Mouse (Mus musculus): ENCODE measurements around the gene Pi4kb. TPM values are rescaled to one million over a fixed set of nuclear protein-coding genes. Genes with fewer than 3 reads are reported as not detected.

The Pi4kb gene
- polyA plus RNA-seq, 1 experiment from 2014 or later, result 25.0 TPM

DNA sequence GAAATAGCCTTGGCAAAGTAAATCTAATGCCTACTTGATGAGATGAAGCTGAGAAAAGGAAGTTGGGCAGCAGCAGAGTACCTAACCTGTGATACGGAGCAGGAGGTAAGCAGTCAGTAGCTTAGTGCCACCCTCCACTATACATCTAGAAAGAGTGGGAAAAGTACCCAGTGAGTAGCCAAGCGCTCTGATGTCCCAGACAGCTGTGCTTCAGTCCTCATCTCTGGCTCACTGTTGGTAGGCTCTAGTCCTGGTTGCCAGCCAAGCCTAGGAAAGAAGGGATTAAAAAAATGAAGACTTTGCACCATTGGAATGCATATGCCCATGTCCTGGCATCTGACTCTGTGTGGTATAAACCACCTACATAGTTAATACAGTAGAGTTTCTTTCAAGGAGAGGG is 11.0 kb downstream of the Pi4kb start:
- Histone ChIP-seq H3K4me3 (ENCODE audit: low read length) (no peak overlapping the region), H3K36me3 (ENCODE audit: insufficient read depth, low read length) (peaks cover 23% of the 10 kb centered on the region), H3K4me2 (replicated peaks; ENCODE audit: low read depth, low read length) (no peak overlapping the region), H3K27me3 (ENCODE audit: insufficient read depth, low read length) (no peaks in the 10 kb centered on the region), H3K9me3 (ENCODE audit: low read length) (no peaks in the 10 kb centered on the region), H3K4me1 (ENCODE audit: insufficient read depth, low read length) (peaks cover 21% of the 10 kb centered on the region), H3K27ac (ENCODE audit: low read length) (no peak overlapping the region), H3K9ac (replicated peaks; ENCODE audit: low read length) (no peak overlapping the region)
- ATAC-seq (ENCODE audit: low FRiP score, low TSS enrichment), result no peak
- 89% methylated on average over 2 of the region's 2 CpGs for WGBS

DNA sequence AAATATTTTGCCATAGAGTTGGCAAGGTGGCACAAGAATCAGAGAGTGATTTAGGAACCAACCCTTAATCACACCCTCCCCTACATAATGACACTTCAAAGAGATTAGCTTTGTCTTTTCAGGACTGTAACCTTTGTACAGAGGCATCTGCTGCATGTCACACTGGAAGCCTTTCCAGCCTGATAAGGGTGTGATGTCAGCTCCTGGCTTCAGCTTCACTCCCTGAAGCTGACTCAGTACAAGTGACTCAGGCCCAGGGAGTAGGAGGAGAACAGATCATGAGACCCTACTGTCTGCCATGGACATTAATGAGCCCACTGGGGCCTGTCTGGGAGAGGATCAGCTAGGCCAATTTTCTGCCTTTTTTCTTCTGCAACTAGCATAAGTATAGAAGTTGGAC is 13.0 kb downstream of the Pi4kb start:
- no peak; the same call in 1 of the 2 replicates for ATAC-seq (ENCODE audit: low FRiP score, low TSS enrichment)
- no peak overlapping the region for H3K27ac ChIP-seq (ENCODE audit: low read length)
- H3K4me3 ChIP-seq (ENCODE audit: low read length), result no peak overlapping the region
- H3K9ac ChIP-seq (replicated peaks; ENCODE audit: low read length), result no peak overlapping the region
- H3K27me3 ChIP-seq (ENCODE audit: insufficient read depth, low read length), result no peaks in the 10 kb centered on the region
- peaks cover 21% of the 10 kb centered on the region for H3K4me1 ChIP-seq (ENCODE audit: insufficient read depth, low read length)
- H3K36me3 ChIP-seq (ENCODE audit: insufficient read depth, low read length), result peaks cover 23% of the 10 kb centered on the region
- H3K4me2 ChIP-seq (replicated peaks; ENCODE audit: low read depth, low read length), result no peak overlapping the region
- no peaks in the 10 kb centered on the region for H3K9me3 ChIP-seq (ENCODE audit: low read length)

GRCm38 (mm10) chr3:94989159-94989761 is 14.7 kb downstream of the Pi4kb start:
- Histone ChIP-seq H3K9me3 (ENCODE audit: low read length) (no peaks in the 10 kb centered on the region), H3K27ac (ENCODE audit: low read length) (peak overlapping the region; percentile 10; the same call in 1 of the 2 replicates), H3K27me3 (ENCODE audit: insufficient read depth, low read length) (no peaks in the 10 kb centered on the region), H3K4me3 (ENCODE audit: low read length) (no peak overlapping the region), H3K4me2 (replicated peaks; ENCODE audit: low read depth, low read length) (no peak overlapping the region), H3K9ac (replicated peaks; ENCODE audit: low read length) (no peak overlapping the region), H3K4me1 (ENCODE audit: insufficient read depth, low read length) (peaks cover 21% of the 10 kb centered on the region), H3K36me3 (ENCODE audit: insufficient read depth, low read length) (peaks cover 34% of the 10 kb centered on the region)
- ATAC-seq (ENCODE audit: low FRiP score, low TSS enrichment), result no peak
- 29% methylated on average over 9 of the region's 9 CpGs for WGBS

- H3K27ac ChIP-seq (ENCODE audit: low read length), result no peak overlapping the region
- ATAC-seq (ENCODE audit: low FRiP score, low TSS enrichment), result no peak
- no peak overlapping the region for H3K4me2 ChIP-seq (replicated peaks; ENCODE audit: low read depth, low read length)
- no peak overlapping the region for H3K4me3 ChIP-seq (ENCODE audit: low read length)
- H3K9ac ChIP-seq (replicated peaks; ENCODE audit: low read length), result no peak overlapping the region
- no peaks in the 10 kb centered on the region for H3K9me3 ChIP-seq (ENCODE audit: low read length)
- no peaks in the 10 kb centered on the region for H3K27me3 ChIP-seq (ENCODE audit: insufficient read depth, low read length)
- no peaks in the 10 kb centered on the region for H3K4me1 ChIP-seq (ENCODE audit: insufficient read depth, low read length)
- H3K36me3 ChIP-seq (ENCODE audit: insufficient read depth, low read length), result peaks cover 74% of the 10 kb centered on the region
- 53% methylated on average over 2 of the region's 2 CpGs for WGBS
These were observed 22.4 kb downstream of the Pi4kb start for GRCm38 (mm10) chr3:94996946-94997345.

DNA sequence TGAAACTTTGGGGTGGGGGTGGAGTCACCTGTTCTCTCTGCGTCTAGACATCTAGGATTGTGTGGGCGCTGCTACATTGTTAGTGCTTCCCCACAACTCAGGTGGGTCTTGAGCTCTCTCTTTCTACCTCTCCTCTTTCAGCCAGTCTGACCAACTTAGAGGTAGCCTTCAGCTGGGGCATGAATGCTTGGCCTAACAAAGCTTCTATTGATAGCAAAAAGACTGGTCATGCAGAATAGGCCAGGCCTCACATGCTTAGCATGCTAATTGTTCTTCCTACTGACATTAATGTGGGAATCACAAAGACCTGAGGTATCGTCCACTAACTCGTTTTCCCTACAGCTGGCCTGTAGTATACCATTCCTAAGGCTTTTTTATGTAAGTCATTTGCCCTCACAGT is 28.0 kb downstream of the Pi4kb start:
- Histone ChIP-seq H3K4me3 (ENCODE audit: low read length) (no peak overlapping the region), H3K36me3 (ENCODE audit: insufficient read depth, low read length) (peaks cover 71% of the 10 kb centered on the region), H3K9ac (replicated peaks; ENCODE audit: low read length) (no peak overlapping the region), H3K4me1 (ENCODE audit: insufficient read depth, low read length) (no peaks in the 10 kb centered on the region), H3K27me3 (ENCODE audit: insufficient read depth, low read length) (no peaks in the 10 kb centered on the region), H3K27ac (ENCODE audit: low read length) (no peak overlapping the region), H3K4me2 (replicated peaks; ENCODE audit: low read depth, low read length) (no peak overlapping the region), H3K9me3 (ENCODE audit: low read length) (no peaks in the 10 kb centered on the region)
- no peak for ATAC-seq (ENCODE audit: low FRiP score, low TSS enrichment)
- 74% methylated on average over 4 of the region's 4 CpGs for WGBS

GRCm38 (mm10) chr3:95003273-95003672 is 28.7 kb downstream of the Pi4kb start:
- no peak for ATAC-seq (ENCODE audit: low FRiP score, low TSS enrichment)
- no peaks in the 10 kb centered on the region for H3K4me1 ChIP-seq (ENCODE audit: insufficient read depth, low read length)
- peaks cover 71% of the 10 kb centered on the region for H3K36me3 ChIP-seq (ENCODE audit: insufficient read depth, low read length)
- H3K9me3 ChIP-seq (ENCODE audit: low read length), result no peaks in the 10 kb centered on the region
- H3K4me3 ChIP-seq (ENCODE audit: low read length), result no peak overlapping the region
- no peak overlapping the region for H3K9ac ChIP-seq (replicated peaks; ENCODE audit: low read length)
- H3K4me2 ChIP-seq (replicated peaks; ENCODE audit: low read depth, low read length), result no peak overlapping the region
- H3K27ac ChIP-seq (ENCODE audit: low read length), result no peak overlapping the region
- no peaks in the 10 kb centered on the region for H3K27me3 ChIP-seq (ENCODE audit: insufficient read depth, low read length)

DNA sequence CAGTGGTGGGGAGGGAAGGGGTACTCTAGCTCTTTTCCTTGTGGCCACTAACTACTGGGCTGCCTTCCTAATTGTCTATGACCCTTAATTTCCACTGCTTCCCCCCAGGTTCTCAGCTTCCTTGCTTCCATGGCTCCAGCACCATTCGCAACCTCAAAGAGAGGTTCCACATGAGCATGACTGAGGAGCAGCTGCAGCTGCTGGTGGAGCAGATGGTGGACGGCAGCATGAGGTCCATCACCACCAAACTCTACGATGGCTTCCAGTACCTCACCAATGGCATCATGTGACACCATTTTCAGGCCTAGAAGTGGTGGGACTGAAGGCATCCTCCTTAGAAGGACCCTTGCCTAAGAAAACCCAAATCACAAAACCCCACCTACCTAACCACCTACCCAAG is 31.1 kb downstream of the Pi4kb start:
- peaks cover 69% of the 10 kb centered on the region for H3K36me3 ChIP-seq (ENCODE audit: insufficient read depth, low read length)
- 87% methylated on average over 3 of the region's 3 CpGs for WGBS
- H3K27me3 ChIP-seq (ENCODE audit: insufficient read depth, low read length), result no peaks in the 10 kb centered on the region
- H3K9ac ChIP-seq (replicated peaks; ENCODE audit: low read length), result no peak overlapping the region
- H3K4me1 ChIP-seq (ENCODE audit: insufficient read depth, low read length), result no peaks in the 10 kb centered on the region
- no peak overlapping the region for H3K4me3 ChIP-seq (ENCODE audit: low read length)
- no peak for ATAC-seq (ENCODE audit: low FRiP score, low TSS enrichment)
- no peaks in the 10 kb centered on the region for H3K9me3 ChIP-seq (ENCODE audit: low read length)
- no peak overlapping the region for H3K27ac ChIP-seq (ENCODE audit: low read length)
- H3K4me2 ChIP-seq (replicated peaks; ENCODE audit: low read depth, low read length), result no peak overlapping the region

- no peak overlapping the region for H3K27ac ChIP-seq (ENCODE audit: low read length)
- no peaks in the 10 kb centered on the region for H3K27me3 ChIP-seq (ENCODE audit: insufficient read depth, low read length)
- ATAC-seq (ENCODE audit: low FRiP score, low TSS enrichment), result no peak
- H3K4me1 ChIP-seq (ENCODE audit: insufficient read depth, low read length), result no peaks in the 10 kb centered on the region; the same call in 1 of the 2 replicates
- no peak overlapping the region for H3K4me3 ChIP-seq (ENCODE audit: low read length)
- WGBS, result 88% methylated on average over 9 of the region's 9 CpGs
- no peak overlapping the region for H3K4me2 ChIP-seq (replicated peaks; ENCODE audit: low read depth, low read length)
- H3K9ac ChIP-seq (replicated peaks; ENCODE audit: low read length), result no peak overlapping the region
- peaks cover 76% of the 10 kb centered on the region for H3K36me3 ChIP-seq (ENCODE audit: insufficient read depth, low read length)
- no peaks in the 10 kb centered on the region for H3K9me3 ChIP-seq (ENCODE audit: low read length)
These were observed 33.2 kb downstream of the Pi4kb start for GRCm38 (mm10) chr3:95007706-95008105.

GRCm38 (mm10) chr3:95010396-95010795 is 35.9 kb downstream of the Pi4kb start:
- WGBS, result 80% methylated on average over 7 of the region's 7 CpGs
- Histone ChIP-seq H3K27me3 (ENCODE audit: insufficient read depth, low read length) (no peaks in the 10 kb centered on the region), H3K4me1 (ENCODE audit: insufficient read depth, low read length) (peaks cover 15% of the 10 kb centered on the region), H3K9me3 (ENCODE audit: low read length) (no peaks in the 10 kb centered on the region), H3K36me3 (ENCODE audit: insufficient read depth, low read length) (peaks cover 64% of the 10 kb centered on the region), H3K9ac (replicated peaks; ENCODE audit: low read length) (no peak overlapping the region), H3K4me2 (replicated peaks; ENCODE audit: low read depth, low read length) (no peak overlapping the region), H3K4me3 (ENCODE audit: low read length) (no peak overlapping the region), H3K27ac (ENCODE audit: low read length) (no peak overlapping the region)
- no peak for ATAC-seq (ENCODE audit: low FRiP score, low TSS enrichment)

DNA sequence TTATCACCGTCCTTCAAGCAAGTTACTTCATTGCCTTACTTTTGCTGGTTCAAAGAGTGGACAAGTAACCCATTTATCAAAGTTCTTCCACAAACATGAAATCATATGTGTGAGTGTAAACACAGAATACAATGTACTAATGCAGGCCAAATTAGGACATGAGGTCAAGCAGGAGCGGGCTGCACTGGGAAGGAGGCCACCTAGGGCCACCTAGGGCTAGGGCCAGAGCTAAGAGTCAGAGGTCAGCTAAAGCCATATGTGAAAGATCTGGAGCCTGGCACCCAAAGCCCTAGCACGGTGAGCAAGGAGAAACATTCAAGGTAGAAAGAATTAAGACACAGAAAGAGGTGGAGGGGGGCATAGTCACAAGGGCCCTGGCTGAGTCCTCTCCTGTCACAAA is 38.5 kb downstream of the Pi4kb start:
- Histone ChIP-seq H3K36me3 (ENCODE audit: insufficient read depth, low read length) (peaks cover 39% of the 10 kb centered on the region), H3K4me3 (ENCODE audit: low read length) (0 out of 2 replicates have a peak overlapping the region, but pooled peaks have one; percentile 80), H3K4me2 (replicated peaks; ENCODE audit: low read depth, low read length) (peak overlapping the region; percentile 88), H3K27ac (ENCODE audit: low read length) (no peak overlapping the region), H3K9ac (replicated peaks; ENCODE audit: low read length) (0 out of 2 replicates have a peak overlapping the region, but pooled peaks have one; percentile 83), H3K27me3 (ENCODE audit: insufficient read depth, low read length) (no peaks in the 10 kb centered on the region), H3K9me3 (ENCODE audit: low read length) (no peaks in the 10 kb centered on the region), H3K4me1 (ENCODE audit: insufficient read depth, low read length) (peaks cover 18% of the 10 kb centered on the region)
- WGBS, result 81% methylated on average over 3 of the region's 3 CpGs
- ATAC-seq (ENCODE audit: low FRiP score, low TSS enrichment), result no peak
